Mouse (Mus musculus) gastrocnemius, postnatal 25 days (tissue): ENCODE data around the gene Mettl1. TPM values are rescaled to one million over a fixed set of nuclear protein-coding genes. Genes with fewer than 3 reads are reported as not detected.
"Not testable (repeated sequence)": the region's sequence is repeated elsewhere in the genome, so short reads cannot be mapped to it uniquely, and the experiment has no call there.

Experiments used
- DNase-seq: peaks from one replicate; pipeline ENCODE4 v3.0.0; 2022
- total RNA-seq, 2 experiments: library from RNA; stranded (reverse); gene quantifications; 1 replicate in 1 of 2; 2 replicates in 1 of 2; pipeline ENCODE4 v1.2.3; 2021

Mettl1 gene
- total RNA-seq, 2 experiments from 2014 or later, result 7.9 to 9.5 TPM

DNA sequence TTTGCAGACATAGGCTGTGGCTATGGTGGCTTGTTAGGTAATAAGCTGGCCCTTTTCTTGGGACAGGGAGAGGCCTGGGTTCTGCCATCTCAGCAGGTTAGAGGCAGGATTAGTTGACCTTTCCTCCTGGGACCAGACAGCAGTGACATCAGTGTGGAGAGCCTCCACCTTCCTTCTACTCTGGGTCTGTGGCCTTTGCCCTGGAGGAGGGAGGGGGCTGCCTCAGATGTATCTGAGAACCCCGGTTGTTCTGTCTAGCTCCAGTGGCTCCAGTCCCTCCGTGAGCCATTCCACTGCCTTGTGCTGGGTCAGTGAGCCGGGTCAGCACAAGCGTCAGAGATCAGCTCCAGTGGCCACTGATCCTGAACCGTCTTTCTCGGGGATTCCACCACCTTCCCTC is 2.0 kb downstream of the Mettl1 start:
- no peak for DNase-seq

DNA sequence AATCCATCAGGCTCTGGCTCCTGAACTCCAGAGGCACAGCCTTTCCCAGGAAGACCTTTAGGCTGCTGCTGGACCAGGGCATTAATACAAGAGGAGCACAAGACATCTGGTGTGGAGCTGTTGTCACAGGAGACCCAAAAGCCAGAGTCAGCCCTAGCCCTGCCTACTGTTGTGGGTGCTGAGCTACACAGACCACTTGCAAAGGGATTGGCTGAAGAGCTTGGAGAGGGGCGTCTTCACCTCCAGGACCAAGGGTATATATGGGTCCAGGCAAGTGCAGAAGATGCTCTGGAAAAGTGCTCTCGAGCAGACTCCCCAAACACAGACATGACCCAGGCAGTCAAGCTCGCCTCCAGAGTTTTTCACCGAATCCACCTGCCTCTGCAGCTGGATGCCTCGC is 6.7 kb downstream of the Mettl1 start, which contains the start of gene Cyp27b1:
TSS of gene Cyp27b1 (plus strand) at position 297 of the 400 bp plus-strand sequence.
- no peak for DNase-seq

DNA sequence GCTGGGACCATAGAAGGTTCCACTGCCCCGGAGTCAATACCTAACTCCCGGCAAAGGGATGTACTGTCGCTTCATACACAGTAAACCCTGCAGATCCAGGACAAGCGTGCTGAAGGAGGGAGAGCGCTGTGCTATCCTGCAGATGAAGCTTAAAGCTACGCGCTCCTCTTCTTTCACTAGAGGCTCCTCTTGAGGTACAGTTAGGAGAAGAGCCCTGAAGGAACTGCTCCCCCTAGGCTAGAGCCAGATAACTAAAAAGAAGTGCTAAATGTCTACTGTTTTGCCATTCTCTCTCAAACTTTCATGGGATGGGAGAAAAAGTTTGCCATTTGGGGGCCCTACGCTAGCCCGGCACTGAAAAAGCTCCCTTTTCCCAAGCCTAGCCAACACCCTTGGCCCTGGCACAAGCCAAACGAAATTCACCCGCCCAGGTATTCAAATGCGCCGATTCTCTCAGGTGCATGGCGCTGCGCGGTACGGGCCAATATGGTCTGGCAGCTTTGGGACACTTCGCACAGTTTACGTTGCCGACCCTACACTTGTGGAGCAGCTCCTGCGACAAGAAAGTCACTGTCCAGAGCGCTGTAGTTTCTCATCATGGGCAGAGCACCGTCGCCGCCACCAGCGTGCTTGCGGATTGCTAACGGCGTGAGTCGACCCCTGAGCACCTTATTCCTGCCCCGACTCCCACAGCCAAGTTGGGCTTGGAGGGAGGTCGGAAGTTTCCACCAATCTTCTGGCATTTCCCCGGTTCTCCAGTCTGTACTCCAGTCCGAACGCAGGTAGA is 7.6 kb downstream of the Mettl1 start:
- DNase-seq, result no peak

DNA sequence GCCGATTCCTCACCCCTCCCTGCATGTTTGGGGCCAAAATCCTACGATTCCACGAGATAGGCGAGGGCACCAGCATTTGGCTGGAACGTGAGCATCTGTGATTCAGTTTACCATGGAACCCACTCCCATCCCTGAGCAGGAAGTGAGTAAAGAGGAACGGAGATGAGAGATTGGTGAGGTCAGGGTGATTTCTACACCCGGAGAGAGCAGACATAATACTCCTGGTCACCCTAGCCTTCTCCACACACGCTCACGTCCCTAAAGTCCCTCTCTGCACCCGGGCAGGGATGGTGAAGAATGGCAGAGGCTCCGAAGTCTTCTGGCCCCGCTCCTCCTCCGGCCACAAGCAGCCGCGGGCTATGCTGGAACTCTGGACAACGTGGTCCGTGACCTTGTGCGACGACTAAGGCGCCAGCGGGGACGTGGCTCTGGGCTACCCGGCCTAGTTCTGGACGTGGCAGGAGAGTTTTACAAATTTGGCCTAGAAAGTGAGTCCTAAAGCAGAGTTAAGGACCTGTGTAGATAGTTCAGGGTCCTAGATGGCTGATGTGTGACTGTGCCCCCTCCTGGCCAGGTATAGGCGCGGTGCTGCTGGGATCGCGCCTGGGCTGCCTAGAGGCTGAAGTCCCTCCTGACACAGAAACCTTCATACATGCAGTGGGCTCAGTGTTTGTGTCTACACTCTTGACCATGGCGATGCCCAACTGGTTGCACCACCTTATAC is 8.3 kb downstream of the Mettl1 start:
- no peak for DNase-seq

DNA sequence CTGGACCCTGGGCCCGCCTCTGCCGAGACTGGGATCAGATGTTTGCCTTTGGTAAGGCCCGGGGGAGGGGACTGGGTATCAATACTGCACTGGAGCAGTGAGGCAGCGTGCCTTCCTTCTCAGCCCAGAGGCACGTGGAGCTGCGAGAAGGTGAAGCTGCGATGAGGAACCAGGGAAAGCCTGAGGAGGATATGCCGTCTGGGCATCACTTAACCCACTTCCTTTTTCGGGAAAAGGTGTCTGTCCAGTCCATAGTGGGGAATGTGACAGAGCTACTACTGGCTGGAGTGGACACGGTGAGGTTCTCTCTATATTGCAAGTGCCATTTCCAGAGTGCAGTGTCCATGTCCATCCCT is 8.9 kb downstream of the Mettl1 start:
- DNase-seq, result no peak

DNA sequence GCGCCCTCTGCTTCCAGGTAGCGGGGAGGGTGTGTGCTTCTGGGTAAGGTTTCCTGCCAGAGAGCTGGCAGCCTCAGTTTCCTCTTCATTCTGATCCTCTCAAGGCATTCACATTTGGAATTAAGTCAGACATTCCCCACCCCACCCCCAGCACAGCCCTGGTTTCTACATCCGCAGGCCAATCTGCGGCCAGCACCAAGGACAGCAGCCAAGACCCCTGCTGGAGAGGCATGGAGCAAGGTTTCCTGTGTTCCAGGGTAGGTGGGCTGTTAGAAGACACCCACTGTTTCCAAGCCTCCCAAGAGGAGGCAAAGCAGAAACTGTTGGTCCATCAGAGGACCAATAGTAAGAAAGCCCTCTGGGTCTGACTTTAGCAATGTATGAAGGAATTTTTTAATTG is 13.4 kb downstream of the Mettl1 start:
- DNase-seq, result no peak

DNA sequence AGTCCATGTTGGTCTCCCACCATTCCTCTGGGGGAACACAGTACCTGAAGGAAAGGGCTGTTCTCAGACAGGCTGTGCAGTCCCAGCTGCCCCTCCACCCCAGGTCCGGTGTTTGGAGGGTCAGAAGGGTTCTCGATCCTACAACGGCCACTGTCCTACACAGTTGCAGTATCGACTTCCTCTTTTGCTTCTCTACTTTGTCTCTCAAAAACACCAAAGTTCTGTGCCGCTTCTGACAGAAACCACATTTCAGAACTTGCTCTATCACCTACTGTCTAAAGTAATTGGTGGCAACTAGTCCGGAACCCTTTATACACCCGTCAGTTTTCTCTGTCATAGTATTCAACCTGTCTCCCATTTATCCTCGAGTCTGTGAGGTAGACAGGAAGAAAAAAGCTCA is 14.2 kb downstream of the Mettl1 start:
- DNase-seq, result no peak

DNA sequence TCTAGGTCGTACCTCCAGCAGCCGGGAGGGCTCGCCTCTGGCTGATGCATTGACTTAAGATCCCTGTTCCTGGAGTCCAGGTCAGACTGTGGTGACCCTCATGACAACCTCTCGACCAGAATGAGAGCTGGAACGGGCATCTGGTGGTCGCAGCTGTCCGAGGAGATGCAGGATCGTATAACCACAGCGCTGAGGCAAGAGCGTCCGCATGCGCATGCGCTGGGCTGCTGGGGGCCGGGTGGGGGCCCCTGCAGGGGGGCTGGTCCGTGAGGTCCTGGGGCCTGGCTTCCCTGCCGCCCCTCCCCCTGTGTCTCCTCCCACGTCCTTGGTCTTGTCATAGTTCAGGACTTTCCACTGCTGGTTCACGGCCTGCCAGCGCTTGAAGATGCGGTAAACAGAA is 15.3 kb downstream of the Mettl1 start:
- DNase-seq, result no peak

DNA sequence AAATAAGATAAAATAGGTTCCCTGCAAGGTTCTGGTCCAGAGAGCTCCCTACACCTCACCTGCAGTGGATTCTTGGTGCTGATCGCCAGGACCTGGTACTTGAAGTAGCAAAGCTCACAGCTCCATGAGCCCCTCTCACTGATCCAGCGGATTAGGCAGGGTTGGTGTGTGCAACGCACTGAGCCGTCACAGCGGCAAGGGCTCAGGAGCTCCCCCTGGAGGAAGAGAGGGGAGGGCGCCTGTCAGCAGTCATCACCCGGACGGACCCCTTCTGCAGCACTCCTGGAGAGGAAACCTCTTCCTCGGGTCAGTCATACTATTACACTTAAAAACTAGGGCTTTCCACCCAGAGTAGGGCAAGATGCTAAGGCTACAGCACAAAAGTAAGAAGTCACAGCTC is 16.9 kb downstream of the Mettl1 start:
- DNase-seq, result no peak

DNA sequence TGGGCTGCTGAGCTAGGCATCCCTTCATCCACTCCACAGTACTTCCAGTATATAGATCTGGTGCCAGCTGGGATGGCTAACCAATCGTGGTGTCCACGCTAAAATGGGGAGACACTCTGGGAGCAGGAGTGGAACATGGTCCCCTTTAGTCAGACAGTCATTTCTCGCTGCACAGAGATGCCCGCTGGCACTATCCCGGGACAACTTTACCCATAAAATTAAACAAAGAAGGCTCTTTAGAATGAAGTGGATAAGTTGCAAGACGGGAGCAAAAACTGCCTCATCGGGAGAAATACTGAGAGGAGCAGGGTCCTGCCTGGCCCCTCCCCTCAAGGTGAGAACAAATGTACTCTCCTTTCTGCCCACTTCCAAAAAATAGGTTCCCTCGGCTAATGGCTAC is 17.5 kb downstream of the Mettl1 start:
- no peak for DNase-seq

DNA sequence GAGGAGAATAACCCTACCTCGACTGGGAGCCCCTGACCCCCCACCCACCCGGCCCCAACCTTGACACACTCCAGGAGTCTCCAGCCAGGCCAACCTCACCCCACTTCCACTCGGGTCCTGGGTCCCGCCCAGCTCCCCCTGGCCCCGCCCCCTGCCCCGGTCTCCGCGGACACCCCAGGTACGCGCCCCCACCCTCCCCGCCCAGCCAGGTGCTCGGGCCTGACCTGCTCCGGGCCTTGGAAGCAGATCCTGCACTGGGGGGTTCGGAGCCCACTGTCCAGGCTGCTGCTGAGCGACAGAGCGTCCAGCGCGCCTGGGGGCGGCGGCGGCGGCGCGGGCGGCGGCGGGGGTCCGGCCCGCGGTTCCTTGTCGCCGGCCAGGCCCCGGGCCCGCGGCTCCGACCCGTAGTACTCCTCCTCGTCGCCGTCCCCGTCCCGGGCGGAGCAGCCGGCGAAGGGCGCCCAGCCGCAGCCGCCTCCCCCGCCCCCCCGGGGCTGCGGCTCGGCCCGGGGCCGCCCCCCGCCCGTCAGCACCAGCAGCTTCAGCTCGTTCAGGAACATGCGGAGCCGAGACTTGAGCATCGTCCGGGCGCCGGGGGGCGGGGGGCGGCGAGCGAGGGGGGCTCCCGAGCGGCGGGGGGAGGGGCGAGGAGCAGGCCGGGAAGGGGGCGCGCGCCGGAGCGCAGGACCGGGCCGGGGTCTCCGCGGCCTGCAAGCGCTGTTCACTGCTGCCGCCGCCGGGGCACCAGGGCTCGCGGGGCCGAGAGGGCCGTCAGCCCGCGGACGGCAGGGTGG is 18.2 kb downstream of the Mettl1 start:
- DNase-seq, result no peak

DNA sequence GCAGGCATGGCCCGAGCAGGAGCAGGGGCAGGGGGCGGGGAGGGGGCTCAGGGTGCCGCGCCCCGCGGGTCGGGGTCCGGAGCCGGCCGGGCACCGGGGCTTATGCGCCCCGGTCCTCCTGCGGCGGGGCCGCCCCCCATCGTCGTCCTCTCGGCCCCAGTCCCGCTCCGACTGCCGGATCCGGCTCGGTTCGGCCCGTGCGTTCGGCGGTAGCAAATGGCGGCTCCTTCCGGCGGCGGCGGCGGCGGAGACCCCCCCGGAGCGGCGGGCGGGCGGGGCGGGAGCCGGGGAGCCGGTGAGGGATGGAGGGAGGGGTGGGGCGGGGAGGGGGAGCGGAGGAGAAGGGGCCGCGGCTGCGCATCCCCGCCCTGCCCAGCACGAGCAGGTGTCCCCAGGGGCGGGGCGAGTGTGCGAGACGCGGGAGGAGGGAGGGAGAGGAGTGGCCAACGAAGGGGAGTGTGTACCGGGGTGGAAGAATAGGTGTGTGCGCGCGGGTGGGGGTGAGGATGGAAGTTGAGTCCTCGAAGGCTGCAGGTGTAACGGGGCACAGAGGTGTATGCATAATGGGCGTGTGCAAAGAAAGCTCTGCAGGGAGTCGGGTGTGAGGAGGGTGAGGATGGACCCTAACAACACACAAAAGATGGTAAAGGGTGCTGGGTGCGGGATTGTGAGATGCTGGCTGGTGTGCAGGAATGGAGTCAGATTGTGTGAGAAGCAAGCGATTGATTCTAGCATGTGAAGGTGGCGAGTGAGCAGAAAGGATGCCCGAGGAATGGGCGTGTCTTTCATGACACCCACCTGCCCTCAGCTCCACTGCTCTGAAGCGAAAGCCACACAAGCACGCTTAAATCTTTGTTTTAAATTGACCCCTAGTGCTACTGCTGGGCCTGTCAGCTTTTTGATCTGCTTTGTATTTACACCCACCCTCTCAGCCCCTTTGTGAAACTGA is 19.0 kb downstream of the Mettl1 start, which contains the start of gene March9:
TSS of gene March9 (minus strand) at position 217 of the 949 bp plus-strand sequence.
- DNase-seq, result peak; percentile 59

DNA sequence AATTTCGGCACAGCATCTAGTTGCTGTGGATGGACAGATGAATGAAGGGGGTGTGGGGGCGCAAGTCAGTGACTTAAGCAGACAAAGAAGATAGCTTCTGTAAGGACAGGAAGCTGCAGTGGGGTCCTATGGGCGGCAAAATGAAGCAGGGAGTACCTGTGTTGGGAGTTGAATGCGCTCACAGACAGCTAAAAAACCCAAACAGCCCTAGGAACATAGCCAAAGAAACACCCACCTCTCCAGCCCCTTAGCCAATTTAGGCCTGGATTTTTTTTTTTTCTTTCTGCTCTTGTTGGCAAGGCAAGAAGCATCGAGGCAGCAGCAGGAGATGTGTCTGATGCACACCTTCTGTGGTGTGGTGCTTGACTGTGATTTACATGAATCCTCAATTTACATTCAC is 19.9 kb downstream of the Mettl1 start:
- DNase-seq, result no peak

DNA sequence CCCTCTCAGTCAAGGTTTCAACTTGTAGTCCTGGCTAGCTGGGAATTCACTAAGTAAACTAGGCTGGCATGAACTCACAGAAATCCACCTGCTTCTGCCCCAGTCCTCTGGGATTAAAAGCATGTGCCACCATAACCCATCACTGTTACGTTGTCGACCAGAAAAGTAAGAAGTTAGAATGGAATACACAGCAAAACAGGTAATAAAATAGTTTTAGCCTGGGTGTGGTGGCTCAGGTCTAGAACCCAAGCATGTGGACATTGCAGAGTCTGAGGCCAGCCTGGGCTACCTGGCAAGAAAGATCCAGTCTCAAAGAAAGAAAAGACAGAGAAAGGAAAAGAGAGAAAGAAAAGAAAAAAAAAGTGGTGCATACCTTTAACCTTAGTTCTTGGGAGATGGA is 20.3 kb downstream of the Mettl1 start:
- DNase-seq, result no peak

DNA sequence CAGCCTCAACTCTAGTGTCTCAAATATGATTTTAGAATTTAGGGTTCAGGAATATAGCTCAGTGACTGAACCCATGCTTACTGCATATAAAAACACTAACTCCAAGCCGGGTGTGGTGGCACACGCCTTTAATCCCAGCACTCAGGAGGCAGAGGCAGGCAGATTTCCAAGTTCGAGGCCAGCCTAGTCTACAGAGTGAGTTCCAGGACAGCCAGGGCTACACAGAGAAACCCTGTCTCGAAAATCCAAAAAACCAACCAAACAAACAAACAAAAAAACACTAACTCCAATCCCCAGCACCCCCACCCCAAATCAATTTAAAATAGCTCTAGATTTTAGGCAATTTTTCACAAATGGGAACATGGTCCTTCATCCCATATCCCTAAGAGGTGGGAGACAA is 20.9 kb downstream of the Mettl1 start:
- DNase-seq, result not testable (repeated sequence)

DNA sequence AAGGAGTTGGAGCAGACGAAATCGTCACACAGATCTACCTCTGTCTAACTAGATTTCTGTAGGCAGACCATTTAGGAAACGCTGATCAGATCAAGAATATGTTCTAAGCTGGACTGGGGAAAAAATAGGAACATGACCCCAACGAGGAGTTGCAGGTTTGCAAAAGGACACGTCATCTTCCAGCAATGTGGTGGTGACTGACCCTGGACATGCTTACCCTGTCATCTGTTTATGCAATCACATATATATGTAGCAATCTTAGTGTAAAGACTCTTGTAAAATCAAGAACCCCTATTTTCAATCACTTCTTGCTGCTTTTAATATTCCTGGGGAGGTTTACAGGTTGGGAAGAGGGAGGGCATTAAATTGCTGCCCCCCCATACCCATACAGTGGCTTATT is 21.3 kb downstream of the Mettl1 start:
- no peak for DNase-seq

DNA sequence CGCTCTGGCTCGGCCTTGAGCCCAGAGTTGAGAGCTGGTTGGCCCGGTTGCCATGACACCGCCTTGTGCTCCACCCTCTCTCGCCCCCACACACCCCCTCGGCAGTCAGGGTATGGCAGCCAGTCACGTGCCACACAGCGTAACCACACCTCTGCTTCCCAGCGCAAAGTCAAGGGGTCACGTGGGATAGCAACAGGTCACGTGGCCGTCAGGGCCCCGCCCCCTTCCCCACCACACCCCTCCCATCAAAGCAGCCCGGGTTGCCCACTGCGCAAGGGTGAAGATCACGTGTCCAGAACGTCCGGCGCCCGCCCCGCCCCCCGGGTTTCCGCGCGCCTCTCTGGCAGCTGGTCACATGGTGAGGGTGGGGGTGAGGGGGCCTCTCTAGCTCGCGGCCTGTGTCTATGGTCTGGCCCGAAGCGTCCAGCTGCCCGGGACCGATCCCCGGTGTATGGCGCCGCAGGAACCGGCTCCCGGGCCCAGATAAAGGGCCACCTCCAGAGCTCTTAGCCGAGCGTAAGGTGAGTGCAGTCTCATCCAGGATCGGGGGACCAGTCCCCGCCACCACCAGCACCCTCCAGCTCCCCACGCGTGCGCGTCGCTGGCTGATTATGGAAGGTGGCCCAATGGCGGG is 22.1 kb downstream of the Mettl1 start, which contains the start of gene Cdk4:
TSS of gene Cdk4 (plus strand) at position 296 of the 634 bp plus-strand sequence.
- peak; percentile 99 for DNase-seq

DNA sequence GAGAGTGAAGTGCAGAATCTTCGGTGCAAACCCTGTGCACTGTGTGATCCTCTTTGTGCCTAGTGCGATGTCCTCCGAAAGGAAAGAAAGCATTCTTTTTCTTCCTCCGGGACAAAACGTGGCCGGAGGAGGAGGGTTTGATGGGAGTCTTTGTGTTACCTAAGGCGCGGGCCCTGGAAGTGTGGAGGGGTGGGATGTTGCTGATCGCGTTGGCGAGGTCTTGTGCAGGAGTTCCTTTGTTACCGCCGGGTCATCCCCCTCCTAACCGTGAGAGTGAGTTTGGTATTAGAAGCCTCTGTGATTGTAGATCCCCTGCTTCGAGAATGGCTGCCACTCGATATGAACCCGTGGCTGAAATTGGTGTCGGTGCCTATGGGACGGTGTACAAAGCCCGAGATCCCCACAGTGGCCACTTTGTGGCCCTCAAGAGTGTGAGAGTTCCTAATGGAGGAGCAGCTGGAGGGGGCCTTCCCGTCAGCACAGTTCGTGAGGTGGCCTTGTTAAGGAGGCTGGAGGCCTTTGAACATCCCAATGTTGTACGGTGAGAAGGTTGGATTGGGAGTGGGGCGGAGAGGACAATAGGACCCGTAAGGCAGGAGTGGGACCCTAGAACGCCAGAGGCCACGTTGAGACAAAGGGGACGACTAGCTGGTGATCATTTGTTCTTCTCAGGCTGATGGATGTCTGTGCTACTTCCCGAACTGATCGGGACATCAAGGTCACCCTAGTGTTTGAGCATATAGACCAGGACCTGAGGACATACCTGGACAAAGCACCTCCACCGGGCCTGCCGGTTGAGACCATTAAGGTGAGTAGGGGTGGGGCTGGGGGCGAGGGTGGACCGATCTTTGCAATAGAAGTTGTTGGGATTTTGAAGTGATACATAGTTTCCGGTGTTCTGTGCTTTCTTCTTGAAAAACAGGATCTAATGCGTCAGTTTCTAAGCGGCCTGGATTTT is 23.0 kb downstream of the Mettl1 start:
- DNase-seq, result no peak

DNA sequence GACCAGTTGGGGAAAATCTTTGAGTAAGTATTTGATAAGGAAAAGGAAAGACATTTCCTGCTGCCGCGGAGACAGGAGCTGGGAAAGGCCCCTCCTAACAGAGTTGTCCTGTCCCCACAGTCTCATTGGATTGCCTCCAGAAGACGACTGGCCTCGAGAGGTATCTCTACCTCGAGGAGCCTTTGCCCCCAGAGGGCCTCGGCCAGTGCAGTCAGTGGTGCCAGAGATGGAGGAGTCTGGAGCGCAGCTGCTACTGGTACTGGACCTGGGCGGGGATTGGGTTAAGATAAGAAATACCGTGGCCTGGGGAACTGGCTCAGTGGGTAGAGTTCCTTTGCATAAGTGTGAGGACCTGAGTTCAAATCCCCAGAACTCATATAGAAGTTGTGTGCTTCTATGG is 24.8 kb downstream of the Mettl1 start:
- DNase-seq, result no peak

DNA sequence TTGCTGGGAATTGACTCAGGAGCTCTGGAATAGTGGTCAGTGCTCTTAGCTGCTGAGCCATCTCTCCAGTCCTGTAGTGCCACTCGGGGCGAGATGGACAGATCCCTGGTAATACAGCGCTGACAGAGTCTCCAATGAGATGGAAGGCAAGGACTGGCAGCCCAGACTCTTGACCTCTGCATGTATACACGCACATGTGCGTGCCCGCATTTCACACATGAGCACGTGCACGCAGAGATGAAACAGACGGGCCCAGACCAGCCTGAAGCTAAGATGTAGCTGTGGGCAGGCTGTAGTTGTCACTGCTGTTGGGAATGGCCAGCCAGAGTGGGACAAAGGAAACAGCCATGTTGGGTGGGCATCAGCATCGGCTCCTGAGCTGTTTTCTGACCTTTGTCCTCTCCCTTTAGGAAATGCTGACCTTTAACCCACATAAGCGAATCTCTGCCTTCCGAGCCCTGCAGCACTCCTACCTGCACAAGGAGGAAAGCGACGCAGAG is 25.4 kb downstream of the Mettl1 start:
- DNase-seq, result no peak
